In the genomic region with DNA sequence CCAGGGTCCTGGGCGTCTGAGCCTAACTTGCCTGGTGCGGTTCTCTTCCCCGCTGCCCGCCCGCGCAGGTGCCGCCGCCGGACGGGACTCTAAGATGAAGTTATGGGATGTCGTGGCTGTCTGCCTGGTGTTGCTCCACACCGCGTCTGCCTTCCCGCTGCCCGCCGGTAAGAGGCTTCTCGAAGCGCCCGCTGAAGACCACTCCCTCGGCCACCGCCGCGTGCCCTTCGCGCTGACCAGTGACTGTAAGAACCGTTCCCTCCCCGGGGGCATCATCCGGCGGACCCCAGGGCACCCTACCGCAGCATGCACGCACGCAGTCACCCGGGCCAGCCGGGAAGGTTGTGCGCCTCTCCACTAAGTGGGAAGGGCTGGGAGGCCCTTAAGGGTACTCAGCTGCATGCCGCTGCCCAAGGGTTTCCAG, we compare ENCODE assay signal across 9 mouse cellular contexts. TPM values are rescaled to one million over a fixed set of nuclear protein-coding genes. Genes with fewer than 3 reads are reported as not detected.
DNase-seq lines count a peak whose midpoint lies in the region; ATAC-seq and TF ChIP-seq lines count a peak whose summit lies in the region.
"Had no signal": no experiment of that assay in that cellular context is flagged by ENCODE, and none has a peak within 500 bp of the region (broad histone marks: within the 10 kb centered on the region; RNA-seq: fewer than 3 reads in every experiment).

No protein-coding gene starts in this region.

- WGBS in heart, embryonic 12.5 days = under 1% methylated on average over 35 of the region's 36 CpGs
- WGBS in heart, adult 2 months = 8% methylated on average over 36 of the region's 36 CpGs
- WGBS in embryonic facial prominence, embryonic 14.5 days = 3% methylated on average over 25 of the region's 36 CpGs
- under 1% methylated on average over 36 of the region's 36 CpGs for WGBS in limb, embryonic 12.5 days
- WGBS in neural tube, embryonic 13.5 days = under 1% methylated on average over 36 of the region's 36 CpGs

- ATAC-seq in heart, embryonic 12.5 days (ENCODE audit: insufficient number of reproducible peaks, low FRiP score) = no peak
- ATAC-seq in embryonic facial prominence, embryonic 14.5 days (ENCODE audit: low read depth) = no peak
- ATAC-seq in limb, embryonic 12.5 days (ENCODE audit: insufficient number of reproducible peaks, insufficient read depth, low FRiP score, low TSS enrichment, low read depth) = no peak
- ATAC-seq in neural tube, embryonic 13.5 days (ENCODE audit: low read depth) = no peak

- no peak for TF ChIP-seq POLR2A in heart, adult 2 months (IDR thresholded peaks at IDR 0.05; ENCODE audit: insufficient read depth, low read depth, low read length)

- H3K27ac ChIP-seq in heart, embryonic 12.5 days (ENCODE audit: poor library complexity, severe bottlenecking) = no peak overlapping the region
- no peak overlapping the region for H3K27ac ChIP-seq in heart, adult 2 months
- no peak overlapping the region for H3K27ac ChIP-seq in embryonic facial prominence, embryonic 14.5 days (replicated peaks; ENCODE audit: low read depth, low read length)
- H3K27ac ChIP-seq in limb, embryonic 12.5 days = no peak overlapping the region
- no peak overlapping the region for H3K27ac ChIP-seq in neural tube, embryonic 13.5 days (replicated peaks)

- peak overlapping the region; percentile 52; the same call in 1 of the 2 replicates for H3K9ac ChIP-seq in heart, embryonic 12.5 days
- H3K9ac ChIP-seq in heart, adult 2 months (ENCODE audit: low read depth, low read length) = no peak overlapping the region
- H3K9ac ChIP-seq in embryonic facial prominence, embryonic 14.5 days (ENCODE audit: low read depth, low read length) = no peak overlapping the region
- 0 out of 2 replicates have a peak overlapping the region, but pooled peaks have one; percentile 34 for H3K9ac ChIP-seq in limb, embryonic 12.5 days (replicated peaks)
- H3K9ac ChIP-seq in neural tube, embryonic 13.5 days = 0 out of 2 replicates have a peak overlapping the region, but pooled peaks have one; percentile 31

- no peak for TF ChIP-seq CTCF in heart, adult 2 months (IDR thresholded peaks at IDR 0.05)

- H3K4me1 ChIP-seq in heart, embryonic 12.5 days (replicated peaks) = peaks cover 35% of the 10 kb centered on the region
- no peaks in the 10 kb centered on the region for H3K4me1 ChIP-seq in heart, adult 2 months (ENCODE audit: control insufficient read depth, insufficient read depth, low read length)
- 0 out of 2 replicates have a peak, but pooled peaks cover 6% of the 10 kb centered on the region for H3K4me1 ChIP-seq in embryonic facial prominence, embryonic 14.5 days (ENCODE audit: control insufficient read depth, insufficient read depth, low read length)
- peaks cover 50% of the 10 kb centered on the region for H3K4me1 ChIP-seq in limb, embryonic 12.5 days (replicated peaks)
- H3K4me1 ChIP-seq in neural tube, embryonic 13.5 days (replicated peaks) = peaks cover 39% of the 10 kb centered on the region

- no peaks in the 10 kb centered on the region for H3K36me3 ChIP-seq in heart, embryonic 12.5 days
- H3K36me3 ChIP-seq in heart, adult 2 months (ENCODE audit: control insufficient read depth, insufficient read depth, low read length) = no peaks in the 10 kb centered on the region
- H3K36me3 ChIP-seq in embryonic facial prominence, embryonic 14.5 days (ENCODE audit: control insufficient read depth, insufficient read depth, low read length) = no peaks in the 10 kb centered on the region
- no peaks in the 10 kb centered on the region for H3K36me3 ChIP-seq in limb, embryonic 12.5 days
- H3K36me3 ChIP-seq in neural tube, embryonic 13.5 days = no peaks in the 10 kb centered on the region

- peak overlapping the region; percentile 47 for H3K4me3 ChIP-seq in heart, embryonic 12.5 days
- no peak overlapping the region for H3K4me3 ChIP-seq in heart, adult 2 months
- H3K4me3 ChIP-seq in embryonic facial prominence, embryonic 14.5 days (ENCODE audit: low read depth, low read length) = peak overlapping the region; percentile 29
- peak overlapping the region; percentile 39 for H3K4me3 ChIP-seq in limb, embryonic 12.5 days (replicated peaks)
- peak overlapping the region; percentile 34 for H3K4me3 ChIP-seq in neural tube, embryonic 13.5 days

- peak overlapping the region; percentile 83 for H3K4me2 ChIP-seq in heart, embryonic 12.5 days
- H3K4me2 ChIP-seq in embryonic facial prominence, embryonic 14.5 days (ENCODE audit: low read depth, low read length) = peak overlapping the region; percentile 52
- H3K4me2 ChIP-seq in limb, embryonic 12.5 days = peak overlapping the region; percentile 66
- peak overlapping the region; percentile 56 for H3K4me2 ChIP-seq in neural tube, embryonic 13.5 days

- no peaks in the 10 kb centered on the region for H3K79me2 ChIP-seq in heart, adult 2 months (replicated peaks; ENCODE audit: control insufficient read depth, insufficient read depth, low read length)

- H3K27me3 ChIP-seq in heart, embryonic 12.5 days (replicated peaks) = peaks cover 88% of the 10 kb centered on the region
- peaks cover 15% of the 10 kb centered on the region for H3K27me3 ChIP-seq in heart, adult 2 months (ENCODE audit: control insufficient read depth, insufficient read depth, low read length)
- H3K27me3 ChIP-seq in embryonic facial prominence, embryonic 14.5 days (replicated peaks; ENCODE audit: control insufficient read depth, insufficient read depth, low read length) = peaks cover 87% of the 10 kb centered on the region
- H3K27me3 ChIP-seq in limb, embryonic 12.5 days = peaks cover 97% of the 10 kb centered on the region
- H3K27me3 ChIP-seq in neural tube, embryonic 13.5 days = peaks cover 97% of the 10 kb centered on the region

- no peaks in the 10 kb centered on the region for H3K9me3 ChIP-seq in heart, embryonic 12.5 days (replicated peaks)
- no peaks in the 10 kb centered on the region for H3K9me3 ChIP-seq in embryonic facial prominence, embryonic 14.5 days (ENCODE audit: control insufficient read depth, low read length)
- no peaks in the 10 kb centered on the region for H3K9me3 ChIP-seq in limb, embryonic 12.5 days
- H3K9me3 ChIP-seq in neural tube, embryonic 13.5 days = no peaks in the 10 kb centered on the region

- intact Hi-C loops in heart, adult 2 months (cut with DNase I) = no loop called here

- TF ChIP-seq EP300 in heart, adult 2 months (IDR thresholded peaks at IDR 0.05; ENCODE audit: insufficient read depth, low read depth, low read length) = no peak

- DNase-seq in heart, adult 2 months = no peak
- DNase-seq in embryonic facial prominence, embryonic 14.5 days (ENCODE audit: low spot score) = no peak
- DNase-seq in left cerebral cortex, adult 9 months (ENCODE audit: low spot score in 2 of 2) = no peak
- DNase-seq in cerebellum, adult 9-10 months = no peak
- DNase-seq in spleen, postnatal 36 days (ENCODE audit: low spot score in 2 of 2) = no peak

RNA-seq across cellular contexts. Expression of a gene that starts 4.9 kb away (rescaled TPM):
- polyA plus RNA-seq in heart, embryonic 12.5 days (2016; fragmentation: Nextera tagmentation; extraction: Ambion mirVana) = 0.15 and 0.30 TPM in 2 replicates
- total RNA-seq in heart, adult 2 months (2021) = under 1 TPM; 0.39 to 0.68 TPM
- 0.10 and 0.15 TPM in 2 replicates for polyA plus RNA-seq in heart, adult 2 months (2012; rRNA removed)
- 0.89 and 1.2 TPM in 2 replicates for polyA plus RNA-seq in embryonic facial prominence, embryonic 14.5 days (2014; fragmentation: Nextera tagmentation; extraction: Ambion mirVana)
- 0.25 and 0.49 TPM in 2 replicates for polyA plus RNA-seq in limb, embryonic 12.5 days (2016; fragmentation: Nextera tagmentation; extraction: Ambion mirVana)
- polyA plus RNA-seq in neural tube, embryonic 13.5 days (2015; fragmentation: Nextera tagmentation; extraction: Ambion mirVana) = 0.11 and 0.21 TPM in 2 replicates
- total RNA-seq: hematopoietic stem cell, adult 5-6 weeks had no signal

Comparison
In these comparisons a context has a peak if more than half of its experiments do, and no peak if none do; other contexts are left out.
1. H3K9ac ChIP-seq: peak in heart, embryonic 12.5 days (single experiment), limb, embryonic 12.5 days (single experiment) and neural tube, embryonic 13.5 days (single experiment); none in heart, adult 2 months (single experiment) and embryonic facial prominence, embryonic 14.5 days (single experiment).
2. Peak in every context shown above with its lines, with median percentiles within 50 percentile points of each other: H3K4me2 ChIP-seq.